Mouse (Mus musculus): ENCODE measurements around the gene Fam228b.

Fam228b gene

DNA sequence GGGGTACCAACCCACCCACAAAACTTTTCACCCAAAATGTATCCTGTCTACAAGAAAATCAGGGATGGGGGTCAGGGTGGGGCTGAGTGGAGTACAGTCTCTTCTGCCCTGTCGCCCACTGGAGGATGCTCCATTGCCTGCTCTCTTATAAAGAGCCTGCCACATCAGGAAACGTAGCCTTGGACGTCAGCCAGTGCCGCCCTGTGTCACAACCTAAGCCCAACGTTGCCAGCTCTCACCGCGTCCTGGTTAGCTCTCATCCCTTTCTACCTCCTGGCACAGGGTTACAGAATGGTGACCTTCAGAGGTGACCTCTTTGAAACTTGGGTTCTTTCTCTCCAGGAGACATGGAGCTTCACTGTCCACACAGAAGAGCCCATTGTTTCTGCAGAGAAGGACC, 28.2 kb downstream of the Fam228b start:
- no peak for DNase-seq

DNA sequence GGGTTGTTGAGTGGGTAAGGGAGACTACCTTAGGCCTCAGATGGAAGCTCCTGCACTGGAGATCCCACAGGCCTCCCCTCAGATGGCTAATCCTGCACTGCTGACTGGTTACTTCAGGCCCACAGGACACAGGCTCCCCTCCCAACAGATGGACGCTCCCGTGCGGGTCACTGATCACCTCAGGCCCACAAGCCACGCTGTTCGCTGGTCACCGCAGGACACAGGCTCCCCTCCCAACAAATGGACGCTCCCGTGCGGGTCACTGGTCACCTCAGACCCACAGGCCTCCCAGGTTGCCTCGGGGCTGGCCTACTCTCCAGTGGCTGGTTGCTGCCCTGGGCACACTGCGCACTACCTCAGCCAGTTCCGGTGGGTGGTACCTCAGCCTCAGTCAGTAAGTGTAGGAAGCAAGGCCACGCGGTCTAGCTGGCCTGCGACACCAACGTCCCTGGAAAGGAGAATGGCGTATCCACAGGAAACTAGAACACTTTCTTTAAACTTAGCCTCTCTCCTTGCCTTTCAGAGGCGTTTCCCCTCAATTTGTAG, 31.0 kb downstream of the Fam228b start, which contains the start of gene Fam228a:
Fam228a (minus strand) TSS at position 400 of the 546 bp plus-strand sequence.
- DNase-seq: no peak

DNA sequence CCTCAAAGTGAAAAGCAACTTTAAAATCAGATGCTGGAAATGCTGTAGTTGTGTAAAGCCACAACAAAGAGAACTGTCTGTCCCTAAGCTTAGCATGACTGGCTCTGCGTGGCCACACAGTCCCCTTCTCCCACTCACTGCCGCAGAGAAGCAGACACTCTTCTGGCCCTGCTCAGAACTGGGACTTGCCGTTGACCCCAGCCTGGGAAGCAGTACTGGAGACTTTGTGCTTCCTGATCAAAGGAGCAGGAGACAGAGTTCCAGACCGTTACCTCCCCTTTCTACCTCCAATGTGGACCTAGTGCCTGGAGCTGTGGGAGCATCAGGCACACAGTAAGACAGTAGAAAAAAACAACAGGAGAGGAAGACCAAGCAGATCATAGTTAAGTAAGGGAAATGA, 36.7 kb downstream of the Fam228b start:
- DNase-seq: no peak

DNA sequence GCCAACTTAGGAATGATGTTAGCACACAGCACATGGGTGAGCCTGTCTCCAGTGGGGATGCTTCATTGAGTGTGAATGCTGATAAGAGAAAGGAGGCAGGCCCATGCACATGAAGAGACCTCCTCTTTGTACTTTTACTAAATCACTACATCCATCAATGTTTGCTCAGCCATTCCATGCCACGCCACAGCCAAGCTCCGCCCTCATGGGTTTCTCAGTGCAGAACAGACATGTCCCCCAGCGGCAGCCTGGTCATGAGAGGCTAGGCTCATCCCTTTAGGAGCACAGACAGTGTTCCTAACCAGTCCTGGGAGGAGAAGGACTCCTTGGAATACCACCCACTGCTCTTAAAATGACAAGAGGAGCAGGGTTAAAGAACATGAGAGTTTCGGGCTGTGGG, 37.4 kb downstream of the Fam228b start:
- DNase-seq: no peak

- no peak for DNase-seq
These were observed 39.9 kb downstream of the Fam228b start for GRCm38 (mm10) chr12:4729165-4729564.

GRCm38 (mm10) chr12:4719762-4720754, 49.0 kb downstream of the Fam228b start:
- no peak for DNase-seq

- DNase-seq: no peak
These were observed 49.9 kb downstream of the Fam228b start for GRCm38 (mm10) chr12:4719066-4719761.

DNA sequence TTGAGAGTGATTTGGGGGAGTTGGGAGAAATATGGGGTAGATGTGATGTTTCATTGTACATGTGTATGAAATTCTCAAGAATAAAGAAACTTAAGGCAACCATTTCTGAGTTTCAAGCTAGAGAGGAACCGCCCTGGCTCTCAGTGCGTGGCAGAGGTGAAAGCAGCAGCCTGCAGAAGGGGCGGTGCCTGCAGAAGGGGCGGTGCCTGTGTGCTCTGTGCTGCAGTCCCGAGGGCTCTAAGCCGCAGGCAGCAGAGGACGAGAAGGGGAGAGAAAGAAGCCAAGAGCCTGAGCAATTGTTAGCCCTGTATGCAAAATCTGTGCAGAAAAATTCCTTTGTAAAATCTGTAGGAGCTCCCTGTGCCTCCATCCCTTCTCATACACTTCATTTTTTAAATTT, 51.6 kb downstream of the Fam228b start:
- peak; percentile 26 to 35 for DNase-seq

GRCm38 (mm10) chr12:4715606-4716005, 53.5 kb downstream of the Fam228b start:
- no peak for DNase-seq

GRCm38 (mm10) chr12:4713361-4713760, 55.7 kb downstream of the Fam228b start:
- no peak for DNase-seq

- no peak for DNase-seq
These were observed 59.1 kb downstream of the Fam228b start for GRCm38 (mm10) chr12:4709926-4710325.

DNA sequence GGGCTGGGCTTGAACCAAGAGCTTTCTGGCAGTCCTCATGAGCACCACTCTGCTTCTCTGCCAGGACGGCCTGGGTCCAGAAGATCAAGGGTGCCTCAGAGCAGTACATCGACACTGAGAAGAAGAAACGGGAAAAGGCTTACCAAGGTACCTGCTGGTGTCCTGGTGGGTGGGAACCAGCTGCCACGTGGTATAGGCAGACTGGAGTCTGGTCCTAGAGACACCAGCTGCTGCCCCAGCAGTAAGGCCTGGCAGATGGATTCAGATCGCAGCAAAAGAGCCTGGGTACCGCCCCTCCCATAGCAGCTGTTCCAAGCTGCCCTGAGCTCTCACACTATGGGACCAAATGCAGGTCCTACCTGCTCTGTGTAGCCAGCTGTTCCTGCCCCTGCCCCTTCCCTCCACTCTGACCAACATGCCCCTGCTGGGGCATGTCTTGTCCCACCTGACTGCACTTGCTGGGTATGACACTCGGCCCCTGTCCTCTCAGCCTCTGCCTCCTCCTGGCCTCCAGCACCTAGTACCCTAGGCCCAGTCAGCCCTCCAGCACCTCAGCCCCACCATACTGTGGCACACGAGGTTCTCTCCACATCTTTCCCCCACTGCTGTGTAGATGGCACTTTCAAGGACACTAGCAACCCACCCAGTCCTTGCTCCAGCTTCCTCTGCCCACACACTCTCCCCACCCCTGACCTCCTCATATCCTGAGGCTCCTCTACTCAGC, 60.0 kb downstream of the Fam228b start:
- DNase-seq: no peak

DNA sequence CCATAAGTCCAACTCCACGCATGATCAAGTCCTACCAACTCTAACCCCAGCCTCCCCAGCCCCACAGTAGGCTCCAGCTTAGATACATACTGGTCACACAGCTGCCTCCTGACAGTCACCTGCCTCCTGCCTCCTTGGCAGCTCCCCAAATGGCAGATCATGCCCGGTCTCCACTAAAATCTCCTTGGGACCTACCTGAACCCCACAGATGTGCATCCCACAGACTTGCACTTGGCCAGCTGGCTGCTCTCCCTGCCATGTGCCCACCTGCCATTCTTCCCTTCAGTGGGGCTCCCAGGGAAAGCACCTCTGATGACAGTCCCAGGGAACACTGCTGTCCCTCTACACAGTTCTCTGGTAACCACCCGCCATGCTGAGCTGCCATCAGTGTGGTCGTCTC, 60.8 kb downstream of the Fam228b start:
- DNase-seq: no peak

DNA sequence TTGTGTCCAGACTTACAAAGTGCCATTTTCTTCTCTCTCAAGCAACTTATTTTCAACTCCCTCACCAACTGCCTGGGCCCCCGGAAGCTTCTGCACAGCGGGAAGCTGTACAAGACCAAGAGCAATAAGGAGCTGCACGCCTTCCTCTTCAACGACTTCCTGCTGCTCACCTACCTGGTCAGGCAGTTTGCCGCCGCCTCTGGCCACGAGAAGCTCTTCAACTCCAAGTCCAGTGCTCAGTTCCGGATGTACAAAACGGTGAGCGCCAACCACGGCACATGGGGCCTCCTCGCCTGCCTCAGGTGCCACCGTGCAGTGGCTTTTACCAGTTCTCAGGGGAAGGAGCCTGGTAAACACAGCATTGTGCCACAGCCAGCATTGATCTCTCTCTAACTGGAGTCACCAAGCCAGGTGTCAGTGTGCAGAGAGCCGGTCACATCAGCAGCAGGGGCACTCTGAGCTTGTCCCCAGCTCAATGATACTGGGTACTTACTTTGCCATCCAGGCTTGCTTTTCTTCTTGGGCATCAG, 61.5 kb downstream of the Fam228b start:
- DNase-seq: peak; percentile 10 to 15

DNA sequence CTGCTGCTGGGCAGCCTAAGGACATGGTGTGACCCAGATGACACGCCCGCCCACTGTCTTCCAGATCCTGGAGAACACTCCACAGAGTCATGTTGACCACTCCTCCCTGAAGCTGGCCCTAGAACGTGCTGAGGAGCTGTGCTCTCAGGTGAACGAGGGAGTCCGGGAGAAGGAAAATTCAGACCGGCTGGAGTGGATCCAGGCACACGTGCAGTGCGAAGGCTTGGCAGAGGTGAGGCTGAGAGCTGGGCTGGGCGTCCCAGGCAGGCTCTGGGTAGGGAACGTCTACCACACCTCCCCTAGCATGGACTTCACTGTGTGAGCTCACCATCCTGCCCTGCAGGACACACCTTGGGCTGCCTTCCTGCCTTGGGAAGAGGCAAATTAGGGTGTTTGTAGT, 62.2 kb downstream of the Fam228b start:
- peak; percentile 24 to 52 for DNase-seq

GRCm38 (mm10) chr12:4706175-4706574, 62.9 kb downstream of the Fam228b start:
- no peak for DNase-seq

DNA sequence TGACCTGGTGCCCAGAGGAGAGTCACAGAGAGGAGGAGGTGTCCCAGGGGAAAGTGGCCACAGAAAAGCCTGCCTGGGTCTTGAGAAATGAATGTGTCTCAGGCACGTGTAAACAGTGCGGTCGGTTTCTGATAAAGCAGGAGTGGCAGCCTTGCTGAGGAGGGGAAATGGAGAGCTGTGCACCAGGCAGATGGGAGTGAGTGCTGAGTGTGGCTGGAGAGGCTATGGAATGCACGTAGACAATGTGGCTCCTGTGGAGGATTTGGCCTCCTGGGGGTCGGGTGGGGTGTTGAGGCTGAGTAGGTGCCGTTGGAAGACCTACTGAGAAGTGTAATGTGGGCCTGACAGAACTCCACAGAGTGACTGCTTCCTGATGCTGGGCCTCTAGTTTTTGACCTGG, 63.4 kb downstream of the Fam228b start:
- peak in 1 of 2 experiments; percentile 19 for DNase-seq

GRCm38 (mm10) chr12:4694534-4694933, 74.5 kb downstream of the Fam228b start:
- DNase-seq: no peak

- DNase-seq: no peak
These were observed 77.9 kb downstream of the Fam228b start for GRCm38 (mm10) chr12:4691193-4691592.

Data from lung, adult 18-20 months (tissue).